Mouse (Mus musculus): ENCODE measurements at regions not wholly inside any gene's neighbourhood (a gene's known extent, or its start where the extent isn't known, plus 50 kb on each side); places are given as distances from the start of the nearest gene placed in this dataset.

- Histone ChIP-seq H3K27me3 (no peaks in the 10 kb centered on the region), H3K4me1 (replicated peaks) (no peaks in the 10 kb centered on the region), H3K4me3 (replicated peaks) (no peak overlapping the region), H3K4me2 (no peak overlapping the region), H3K36me3 (replicated peaks) (no peaks in the 10 kb centered on the region), H3K27ac (replicated peaks) (no peak overlapping the region), H3K9ac (no peak overlapping the region), H3K9me3 (replicated peaks) (no peaks in the 10 kb centered on the region)
- ATAC-seq (ENCODE audit: insufficient read depth), result no peak
- WGBS (ENCODE audit: insufficient replicate concordance), result 58% methylated on average over 4 of the region's 4 CpGs
These were observed 105.8 kb upstream of the Maf start for GRCm38 (mm10) chr8:115813426-115813825.

GRCm38 (mm10) chr8:115806579-115806978 lies 99.0 kb upstream of the Maf start:
- H3K27ac ChIP-seq (replicated peaks), result no peak overlapping the region
- H3K9ac ChIP-seq, result no peak overlapping the region
- H3K4me1 ChIP-seq (replicated peaks), result no peaks in the 10 kb centered on the region
- WGBS (ENCODE audit: insufficient replicate concordance), result 59% methylated on average over 9 of the region's 9 CpGs
- H3K9me3 ChIP-seq (replicated peaks), result no peaks in the 10 kb centered on the region
- no peak for ATAC-seq (ENCODE audit: insufficient read depth)
- no peak overlapping the region for H3K4me3 ChIP-seq (replicated peaks)
- H3K27me3 ChIP-seq, result no peaks in the 10 kb centered on the region
- H3K4me2 ChIP-seq, result no peak overlapping the region
- H3K36me3 ChIP-seq (replicated peaks), result no peaks in the 10 kb centered on the region

- Histone ChIP-seq H3K36me3 (replicated peaks) (no peaks in the 10 kb centered on the region), H3K27me3 (no peaks in the 10 kb centered on the region), H3K9ac (no peak overlapping the region), H3K27ac (replicated peaks) (no peak overlapping the region), H3K4me3 (replicated peaks) (no peak overlapping the region), H3K4me1 (replicated peaks) (no peaks in the 10 kb centered on the region), H3K4me2 (no peak overlapping the region), H3K9me3 (replicated peaks) (no peaks in the 10 kb centered on the region)
- ATAC-seq (ENCODE audit: insufficient read depth), result no peak
- 56% methylated on average over 6 of the region's 6 CpGs for WGBS (ENCODE audit: insufficient replicate concordance)
These were observed 98.5 kb upstream of the Maf start for GRCm38 (mm10) chr8:115806139-115806538.

- Histone ChIP-seq H3K27me3 (no peaks in the 10 kb centered on the region), H3K4me1 (replicated peaks) (no peaks in the 10 kb centered on the region), H3K27ac (replicated peaks) (no peak overlapping the region), H3K9ac (no peak overlapping the region), H3K36me3 (replicated peaks) (no peaks in the 10 kb centered on the region), H3K4me3 (replicated peaks) (no peak overlapping the region), H3K9me3 (replicated peaks) (no peaks in the 10 kb centered on the region), H3K4me2 (no peak overlapping the region)
- no peak for ATAC-seq (ENCODE audit: insufficient read depth)
- 16% methylated on average over 1 of the region's 1 CpGs for WGBS (ENCODE audit: insufficient replicate concordance)
These were observed 86.0 kb upstream of the Maf start for GRCm38 (mm10) chr8:115793587-115793986.

GRCm38 (mm10) chr8:115788421-115788820 lies 80.8 kb upstream of the Maf start:
- Histone ChIP-seq H3K27me3 (no peaks in the 10 kb centered on the region), H3K4me1 (replicated peaks) (no peaks in the 10 kb centered on the region), H3K4me2 (no peak overlapping the region), H3K27ac (replicated peaks) (no peak overlapping the region), H3K9me3 (replicated peaks) (no peaks in the 10 kb centered on the region), H3K4me3 (replicated peaks) (no peak overlapping the region), H3K9ac (no peak overlapping the region), H3K36me3 (replicated peaks) (no peaks in the 10 kb centered on the region)
- no peak for ATAC-seq (ENCODE audit: insufficient read depth)
- WGBS (ENCODE audit: insufficient replicate concordance), result 63% methylated on average over 6 of the region's 6 CpGs

- Histone ChIP-seq H3K4me1 (replicated peaks) (no peaks in the 10 kb centered on the region), H3K9me3 (replicated peaks) (no peaks in the 10 kb centered on the region), H3K4me3 (replicated peaks) (no peak overlapping the region), H3K27me3 (no peaks in the 10 kb centered on the region), H3K27ac (replicated peaks) (no peak overlapping the region), H3K36me3 (replicated peaks) (no peaks in the 10 kb centered on the region), H3K4me2 (no peak overlapping the region), H3K9ac (no peak overlapping the region)
- 68% methylated on average over 4 of the region's 4 CpGs for WGBS (ENCODE audit: insufficient replicate concordance)
- no peak for ATAC-seq (ENCODE audit: insufficient read depth)
These were observed 78.6 kb upstream of the Maf start for GRCm38 (mm10) chr8:115786185-115786584.

GRCm38 (mm10) chr8:115785769-115786168 lies 78.2 kb upstream of the Maf start:
- no peak overlapping the region for H3K9ac ChIP-seq
- H3K4me2 ChIP-seq, result no peak overlapping the region
- H3K36me3 ChIP-seq (replicated peaks), result no peaks in the 10 kb centered on the region
- H3K27me3 ChIP-seq, result no peaks in the 10 kb centered on the region
- no peak overlapping the region for H3K4me3 ChIP-seq (replicated peaks)
- no peak overlapping the region for H3K27ac ChIP-seq (replicated peaks)
- no peaks in the 10 kb centered on the region for H3K9me3 ChIP-seq (replicated peaks)
- 72% methylated on average over 3 of the region's 3 CpGs for WGBS (ENCODE audit: insufficient replicate concordance)
- H3K4me1 ChIP-seq (replicated peaks), result no peaks in the 10 kb centered on the region
- ATAC-seq (ENCODE audit: insufficient read depth), result no peak

GRCm38 (mm10) chr8:115783364-115783763 lies 75.8 kb upstream of the Maf start:
- Histone ChIP-seq H3K36me3 (replicated peaks) (no peaks in the 10 kb centered on the region), H3K4me3 (replicated peaks) (no peak overlapping the region), H3K9me3 (replicated peaks) (no peaks in the 10 kb centered on the region), H3K27me3 (no peaks in the 10 kb centered on the region), H3K27ac (replicated peaks) (no peak overlapping the region), H3K9ac (no peak overlapping the region), H3K4me2 (no peak overlapping the region), H3K4me1 (replicated peaks) (no peaks in the 10 kb centered on the region)
- no peak for ATAC-seq (ENCODE audit: insufficient read depth)
- 70% methylated on average over 6 of the region's 6 CpGs for WGBS (ENCODE audit: insufficient replicate concordance)

- H3K4me3 ChIP-seq (replicated peaks), result no peak overlapping the region
- H3K4me2 ChIP-seq, result no peak overlapping the region
- no peaks in the 10 kb centered on the region for H3K27me3 ChIP-seq
- H3K27ac ChIP-seq (replicated peaks), result no peak overlapping the region
- H3K4me1 ChIP-seq (replicated peaks), result no peaks in the 10 kb centered on the region
- 62% methylated on average over 1 of the region's 1 CpGs for WGBS (ENCODE audit: insufficient replicate concordance)
- ATAC-seq (ENCODE audit: insufficient read depth), result no peak
- H3K9ac ChIP-seq, result no peak overlapping the region
- no peaks in the 10 kb centered on the region for H3K9me3 ChIP-seq (replicated peaks)
- H3K36me3 ChIP-seq (replicated peaks), result no peaks in the 10 kb centered on the region
These were observed 70.8 kb upstream of the Maf start for GRCm38 (mm10) chr8:115778433-115778832.

GRCm38 (mm10) chr8:115771060-115771459 lies 63.5 kb upstream of the Maf start:
- Histone ChIP-seq H3K36me3 (replicated peaks) (no peaks in the 10 kb centered on the region), H3K4me1 (replicated peaks) (no peaks in the 10 kb centered on the region), H3K27ac (replicated peaks) (no peak overlapping the region), H3K9me3 (replicated peaks) (no peaks in the 10 kb centered on the region), H3K4me3 (replicated peaks) (no peak overlapping the region), H3K9ac (no peak overlapping the region), H3K4me2 (no peak overlapping the region), H3K27me3 (no peaks in the 10 kb centered on the region)
- ATAC-seq (ENCODE audit: insufficient read depth), result no peak
- 61% methylated on average over 7 of the region's 7 CpGs for WGBS (ENCODE audit: insufficient replicate concordance)

- WGBS (ENCODE audit: insufficient replicate concordance), result 63% methylated on average over 4 of the region's 4 CpGs
- H3K9me3 ChIP-seq (replicated peaks), result no peaks in the 10 kb centered on the region
- no peak overlapping the region for H3K4me3 ChIP-seq (replicated peaks)
- no peak for ATAC-seq (ENCODE audit: insufficient read depth)
- no peaks in the 10 kb centered on the region for H3K36me3 ChIP-seq (replicated peaks)
- H3K4me2 ChIP-seq, result no peak overlapping the region
- H3K9ac ChIP-seq, result no peak overlapping the region
- no peaks in the 10 kb centered on the region for H3K4me1 ChIP-seq (replicated peaks)
- H3K27me3 ChIP-seq, result no peaks in the 10 kb centered on the region
- H3K27ac ChIP-seq (replicated peaks), result no peak overlapping the region
These were observed 61.0 kb upstream of the Maf start for GRCm38 (mm10) chr8:115768631-115769030.

- 35% methylated on average over 9 of the region's 9 CpGs for WGBS (ENCODE audit: insufficient replicate concordance)
- H3K4me1 ChIP-seq (replicated peaks), result no peaks in the 10 kb centered on the region
- no peak overlapping the region for H3K4me2 ChIP-seq
These were observed 58.8 kb upstream of the Maf start for GRCm38 (mm10) chr8:115766218-115766898.

More at GRCm38 (mm10) chr8:115766218-115766898, 58.8 kb upstream of the Maf start:
- H3K9ac ChIP-seq, result no peak overlapping the region
- no peak overlapping the region for H3K27ac ChIP-seq (replicated peaks)
- no peaks in the 10 kb centered on the region for H3K27me3 ChIP-seq
- no peak for ATAC-seq (ENCODE audit: insufficient read depth)
- H3K4me3 ChIP-seq (replicated peaks), result no peak overlapping the region
- no peaks in the 10 kb centered on the region for H3K36me3 ChIP-seq (replicated peaks)
- H3K9me3 ChIP-seq (replicated peaks), result no peaks in the 10 kb centered on the region

Data from liver, embryonic 15.5 days (tissue).